Mouse (Mus musculus) megakaryocyte, adult 5-6 weeks (primary cell): ENCODE measurements around the gene Cldn16. TPM values are rescaled to one million over a fixed set of nuclear protein-coding genes. Genes with fewer than 3 reads are reported as not detected.
A peak's percentile ranks its signal among the peaks of the same experiment; 100 is the strongest.
"Not testable (repeated sequence)": the region's sequence is repeated elsewhere in the genome, so short reads cannot be mapped to it uniquely, and the experiment has no call there.

Experiments used
- ATAC-seq: 2 replicates; pipeline ENCODE4 v1.8.0; 2016; ENCODE audit warnings: mild to moderate bottlenecking, inconsistent platforms; ENCODE audit not compliant: poor library complexity, severe bottlenecking
- total RNA-seq, 2 experiments: library from RNA; stranded (forward) in 1 of 2; stranded (reverse) in 1 of 2; fragments of 153-499, 151-499 nt in 1 of 2; fragments of 221-1000, 200-1000 nt in 1 of 2; gene quantifications; 2 replicates each; pipeline versions ENCODE4 v1.2.3 to v1.2.4; 2015 to 2017

The Cldn16 gene
- not detected in 2 replicates for total RNA-seq (2015)
- not detected in 2 replicates for total RNA-seq (2017)

- no peak for ATAC-seq
These were observed at the start of gene Cldn16 for GRCm38 (mm10) chr16:26462835-26463234. Cldn16 (plus strand) TSS chr16:26463135.

- ATAC-seq, result no peak
These were observed 44.3 kb upstream of the Cldn16 start for GRCm38 (mm10) chr16:26418616-26419015.

GRCm38 (mm10) chr16:26422078-26422477, 40.9 kb upstream of the Cldn16 start:
- no peak for ATAC-seq

GRCm38 (mm10) chr16:26430246-26430645, 32.7 kb upstream of the Cldn16 start:
- ATAC-seq, result no peak

GRCm38 (mm10) chr16:26433486-26433885, 29.4 kb upstream of the Cldn16 start:
- ATAC-seq, result no peak

GRCm38 (mm10) chr16:26440031-26440430, 22.9 kb upstream of the Cldn16 start:
- ATAC-seq, result no peak

- no peak for ATAC-seq
These were observed 21.8 kb upstream of the Cldn16 start for GRCm38 (mm10) chr16:26441156-26441555.

GRCm38 (mm10) chr16:26444843-26445242, 18.1 kb upstream of the Cldn16 start:
- no peak for ATAC-seq

GRCm38 (mm10) chr16:26447594-26447993, 15.3 kb upstream of the Cldn16 start:
- peak; percentile 71 for ATAC-seq

- no peak for ATAC-seq
These were observed 8.8 kb upstream of the Cldn16 start for GRCm38 (mm10) chr16:26454163-26454562.

GRCm38 (mm10) chr16:26456182-26456581, 6.8 kb upstream of the Cldn16 start:
- ATAC-seq, result no peak

GRCm38 (mm10) chr16:26466535-26466934, 3.6 kb downstream of the Cldn16 start:
- no peak for ATAC-seq

- no peak for ATAC-seq
These were observed 8.3 kb downstream of the Cldn16 start for GRCm38 (mm10) chr16:26471254-26471653.

GRCm38 (mm10) chr16:26495721-26496120, 32.8 kb downstream of the Cldn16 start:
- ATAC-seq, result no peak

- not testable (repeated sequence) for ATAC-seq
These were observed 36.8 kb downstream of the Cldn16 start for GRCm38 (mm10) chr16:26499705-26500104.

- no peak for ATAC-seq
These were observed 37.8 kb downstream of the Cldn16 start for GRCm38 (mm10) chr16:26500738-26501137.

GRCm38 (mm10) chr16:26504961-26505360, 42.0 kb downstream of the Cldn16 start:
- ATAC-seq, result no peak

- ATAC-seq, result peak; percentile 54; the same call in 1 of the 2 replicates
These were observed 56.7 kb downstream of the Cldn16 start for GRCm38 (mm10) chr16:26519596-26519995.

GRCm38 (mm10) chr16:26525832-26526231, 62.9 kb downstream of the Cldn16 start:
- ATAC-seq, result no peak

GRCm38 (mm10) chr16:26526669-26527068, 63.7 kb downstream of the Cldn16 start, which contains the start of gene Tmem207:
Tmem207 (minus strand) TSS chr16:26526769.
- no peak for ATAC-seq

- no peak for ATAC-seq
These were observed 65.2 kb downstream of the Cldn16 start for GRCm38 (mm10) chr16:26527931-26528666.

- ATAC-seq, result no peak
These were observed 67.5 kb downstream of the Cldn16 start for GRCm38 (mm10) chr16:26530451-26530850.

- no peak for ATAC-seq
These were observed 69.4 kb downstream of the Cldn16 start for GRCm38 (mm10) chr16:26532287-26532686.
